Mouse (Mus musculus): ENCODE data around the gene Kcnq5. TPM values are rescaled to one million over a fixed set of nuclear protein-coding genes. Genes with fewer than 3 reads are reported as not detected.
"Not testable (repeated sequence)": the region's sequence is repeated elsewhere in the genome, so short reads cannot be mapped to it uniquely, and the experiment has no call there.

The Kcnq5 gene
- polyA plus RNA-seq, 1 experiment from 2014 or later = 0.30 TPM

GRCm38 (mm10) chr1:21411331-21412196 lies 550.2 kb downstream of the Kcnq5 start:
- H3K4me3 ChIP-seq (ENCODE audit: low read depth, low read length) = no peak overlapping the region
- ATAC-seq (ENCODE audit: low FRiP score) (peak; percentile 81), DNase-seq (ENCODE audit: low spot score, missing footprints) (peak; percentile 95)
- no peaks in the 10 kb centered on the region for H3K9me3 ChIP-seq (ENCODE audit: control insufficient read depth, low read length)
- no peaks in the 10 kb centered on the region for H3K4me1 ChIP-seq (ENCODE audit: control insufficient read depth, insufficient read depth, low read length)
- no peak overlapping the region for H3K4me2 ChIP-seq
- 60% methylated on average over 18 of the region's 18 CpGs for WGBS
- H3K27me3 ChIP-seq (ENCODE audit: control insufficient read depth, insufficient read depth, low read length) = no peaks in the 10 kb centered on the region
- H3K9ac ChIP-seq (ENCODE audit: low read length) = no peak overlapping the region
- no peak overlapping the region for H3K27ac ChIP-seq (ENCODE audit: low read depth, low read length)
- H3K36me3 ChIP-seq (ENCODE audit: control insufficient read depth, insufficient read depth, low read length) = no peaks in the 10 kb centered on the region

GRCm38 (mm10) chr1:21407266-21407665 lies 554.5 kb downstream of the Kcnq5 start:
- no peak for ATAC-seq (ENCODE audit: low FRiP score)

GRCm38 (mm10) chr1:21402804-21403203 lies 558.9 kb downstream of the Kcnq5 start:
- no peak for DNase-seq (ENCODE audit: low spot score, missing footprints)
- ATAC-seq (ENCODE audit: low FRiP score) = no peak
- no peaks in the 10 kb centered on the region for H3K4me1 ChIP-seq (ENCODE audit: control insufficient read depth, insufficient read depth, low read length)
- no peak overlapping the region for H3K4me2 ChIP-seq
- H3K36me3 ChIP-seq (ENCODE audit: control insufficient read depth, insufficient read depth, low read length) = no peaks in the 10 kb centered on the region
- WGBS = 83% methylated on average over 8 of the region's 8 CpGs
- H3K9ac ChIP-seq (ENCODE audit: low read length) = no peak overlapping the region
- H3K27me3 ChIP-seq (ENCODE audit: control insufficient read depth, insufficient read depth, low read length) = no peaks in the 10 kb centered on the region
- no peak overlapping the region for H3K4me3 ChIP-seq (ENCODE audit: low read depth, low read length)
- no peaks in the 10 kb centered on the region for H3K9me3 ChIP-seq (ENCODE audit: control insufficient read depth, low read length)
- H3K27ac ChIP-seq (ENCODE audit: low read depth, low read length) = no peak overlapping the region

More at GRCm38 (mm10) chr1:21407266-21407665, 554.5 kb downstream of the Kcnq5 start:
- Histone ChIP-seq H3K27ac (ENCODE audit: low read depth, low read length) (no peak overlapping the region), H3K9ac (ENCODE audit: low read length) (no peak overlapping the region), H3K27me3 (ENCODE audit: control insufficient read depth, insufficient read depth, low read length) (no peaks in the 10 kb centered on the region), H3K4me1 (ENCODE audit: control insufficient read depth, insufficient read depth, low read length) (no peaks in the 10 kb centered on the region), H3K9me3 (ENCODE audit: control insufficient read depth, low read length) (no peaks in the 10 kb centered on the region), H3K4me2 (no peak overlapping the region), H3K4me3 (ENCODE audit: low read depth, low read length) (no peak overlapping the region), H3K36me3 (ENCODE audit: control insufficient read depth, insufficient read depth, low read length) (no peaks in the 10 kb centered on the region)
- 71% methylated on average over 2 of the region's 2 CpGs for WGBS
- no peak for DNase-seq (ENCODE audit: low spot score, missing footprints)

GRCm38 (mm10) chr1:21391138-21391671 lies 570.5 kb downstream of the Kcnq5 start:
- H3K9ac ChIP-seq (ENCODE audit: low read length) = no peak overlapping the region
- WGBS = 77% methylated on average over 6 of the region's 6 CpGs
- DNase-seq (ENCODE audit: low spot score, missing footprints) = no peak

GRCm38 (mm10) chr1:21383256-21383655 lies 578.5 kb downstream of the Kcnq5 start, which contains the start of gene Khdc1b:
Khdc1b (plus strand) TSS chr1:21383556.
- DNase-seq (ENCODE audit: low spot score, missing footprints) = no peak
- Histone ChIP-seq H3K4me3 (ENCODE audit: low read depth, low read length) (no peak within 1 kb of the TSS), H3K36me3 (ENCODE audit: control insufficient read depth, insufficient read depth, low read length) (no peaks in the 10 kb centered on the region), H3K27ac (ENCODE audit: low read depth, low read length) (no peak within 1 kb of the TSS), H3K4me2 (no peak within 1 kb of the TSS), H3K4me1 (ENCODE audit: control insufficient read depth, insufficient read depth, low read length) (no peaks in the 10 kb centered on the region), H3K9ac (ENCODE audit: low read length) (no peak within 1 kb of the TSS), H3K9me3 (ENCODE audit: control insufficient read depth, low read length) (no peaks in the 10 kb centered on the region), H3K27me3 (ENCODE audit: control insufficient read depth, insufficient read depth, low read length) (no peaks in the 10 kb centered on the region)
- ATAC-seq (ENCODE audit: low FRiP score) = no peak
- WGBS = 86% methylated on average over 1 of the region's 1 CpGs

More at GRCm38 (mm10) chr1:21391138-21391671, 570.5 kb downstream of the Kcnq5 start:
- ATAC-seq (ENCODE audit: low FRiP score) = no peak
- Histone ChIP-seq H3K9me3 (ENCODE audit: control insufficient read depth, low read length) (no peaks in the 10 kb centered on the region), H3K4me3 (ENCODE audit: low read depth, low read length) (no peak overlapping the region), H3K36me3 (ENCODE audit: control insufficient read depth, insufficient read depth, low read length) (no peaks in the 10 kb centered on the region), H3K27ac (ENCODE audit: low read depth, low read length) (no peak overlapping the region), H3K4me2 (no peak overlapping the region), H3K4me1 (ENCODE audit: control insufficient read depth, insufficient read depth, low read length) (no peaks in the 10 kb centered on the region), H3K27me3 (ENCODE audit: control insufficient read depth, insufficient read depth, low read length) (no peaks in the 10 kb centered on the region)

- not testable (repeated sequence) for H3K9ac ChIP-seq (ENCODE audit: low read length); H3K27ac ChIP-seq (ENCODE audit: low read depth, low read length); ATAC-seq (ENCODE audit: low FRiP score); H3K4me2 ChIP-seq; H3K27me3 ChIP-seq (ENCODE audit: control insufficient read depth, insufficient read depth, low read length); H3K4me1 ChIP-seq (ENCODE audit: control insufficient read depth, insufficient read depth, low read length); H3K4me3 ChIP-seq (ENCODE audit: low read depth, low read length); H3K36me3 ChIP-seq (ENCODE audit: control insufficient read depth, insufficient read depth, low read length); H3K9me3 ChIP-seq (ENCODE audit: control insufficient read depth, low read length); DNase-seq (ENCODE audit: low spot score, missing footprints)
- WGBS = 70% methylated on average over 1 of the region's 1 CpGs
Measured at GRCm38 (mm10) chr1:21368031-21368430, 593.7 kb downstream of the Kcnq5 start, which contains the start of gene Khdc1c. Khdc1c (plus strand) TSS chr1:21368331.

- no peaks in the 10 kb centered on the region for H3K27me3 ChIP-seq (ENCODE audit: control insufficient read depth, insufficient read depth, low read length)
- H3K4me3 ChIP-seq (ENCODE audit: low read depth, low read length) = no peak within 1 kb of the TSS
- H3K4me2 ChIP-seq = no peak within 1 kb of the TSS
- H3K4me1 ChIP-seq (ENCODE audit: control insufficient read depth, insufficient read depth, low read length) = no peaks in the 10 kb centered on the region
- no peak for ATAC-seq (ENCODE audit: low FRiP score)
- 83% methylated on average over 2 of the region's 2 CpGs for WGBS
- H3K9ac ChIP-seq (ENCODE audit: low read length) = no peak within 1 kb of the TSS
- H3K36me3 ChIP-seq (ENCODE audit: control insufficient read depth, insufficient read depth, low read length) = no peaks in the 10 kb centered on the region
- DNase-seq (ENCODE audit: low spot score, missing footprints) = no peak
- H3K27ac ChIP-seq (ENCODE audit: low read depth, low read length) = no peak within 1 kb of the TSS
- H3K9me3 ChIP-seq (ENCODE audit: control insufficient read depth, low read length) = no peaks in the 10 kb centered on the region
Measured at GRCm38 (mm10) chr1:21349341-21349740, 612.4 kb downstream of the Kcnq5 start, which contains the start of gene Khdc1a. Khdc1a (plus strand) TSS chr1:21349641.

Data from midbrain, embryonic 11.5 days (tissue).